Mouse (Mus musculus) bone marrow macrophage, adult 2 months (primary cell): ENCODE results near the gene Anapc7.

Experiments used
- CTCF ChIP-seq: IDR thresholded peaks from 2 replicates; pipeline ENCODE4 v1.5.1; 2012; ENCODE audit warnings: low read depth, mild to moderate bottlenecking, low read length, moderate library complexity
- POLR2A ChIP-seq: IDR thresholded peaks from 2 replicates; pipeline ENCODE4 v1.6.1; 2012; ENCODE audit warnings: mild to moderate bottlenecking, low read depth, low read length, borderline replicate concordance

GRCm38 (mm10) chr5:122414351-122414750 lies 7.1 kb upstream of the Anapc7 start:
- TF ChIP-seq CTCF (no peak), POLR2A (no peak)
